Mouse (Mus musculus): ENCODE results near the gene Rxrb. TPM values are rescaled to one million over a fixed set of nuclear protein-coding genes. Genes with fewer than 3 reads are reported as not detected.

Rxrb gene
- polyA plus RNA-seq, 1 experiment: 26.1 TPM

DNA sequence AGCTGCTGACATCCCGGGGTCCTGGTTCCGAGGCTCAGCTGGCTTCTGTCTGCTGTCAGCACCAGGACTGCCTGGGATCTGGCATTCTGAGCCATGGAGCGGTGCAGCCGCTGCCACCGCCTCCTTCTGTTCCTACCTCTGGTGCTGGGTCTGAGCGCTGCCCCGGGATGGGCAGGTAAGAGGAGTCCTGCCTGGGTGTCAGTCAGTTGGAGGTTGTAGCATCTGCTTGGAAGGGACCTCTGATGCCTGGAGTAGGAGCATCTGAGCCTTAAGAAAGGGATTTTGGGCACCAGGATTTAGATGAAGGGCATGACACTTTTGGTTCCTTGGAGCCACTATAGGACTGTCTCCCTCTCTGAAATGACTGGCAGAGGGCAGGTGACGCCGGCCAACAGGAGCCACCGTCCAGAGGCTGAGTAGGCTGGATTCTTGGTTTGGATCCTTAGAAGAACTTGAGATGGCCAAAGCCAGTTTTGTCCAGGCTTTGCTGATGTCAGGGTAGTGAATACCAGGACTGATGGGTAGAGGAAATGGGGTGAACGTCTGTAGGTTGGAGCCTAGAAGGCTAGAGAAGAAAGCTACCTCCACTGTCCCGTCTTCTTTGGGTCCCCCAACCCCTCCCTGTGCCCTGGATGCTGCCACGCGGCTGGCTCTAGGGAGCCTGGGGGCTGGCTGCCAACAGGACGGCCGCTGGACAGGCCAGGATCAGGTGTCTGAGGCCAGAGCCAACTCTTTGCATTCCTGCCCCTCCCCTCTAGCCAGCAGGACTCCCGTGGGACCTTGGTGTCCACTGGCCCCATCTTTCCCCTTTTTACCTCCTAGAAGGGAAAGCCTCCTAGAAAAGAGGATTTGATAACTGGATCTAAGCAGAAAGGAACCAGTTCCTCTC is 8.2 kb downstream of the Rxrb start:
- TF ChIP-seq POLR2A (IDR thresholded peaks at IDR 0.05; ENCODE audit: low read depth, low read length) (no peak), CTCF (IDR thresholded peaks at IDR 0.05; ENCODE audit: borderline replicate concordance, insufficient read depth, low read length) (no peak)
- no peak overlapping the region for H3K4me3 ChIP-seq (ENCODE audit: insufficient read depth, low read length)
- no peaks in the 10 kb centered on the region for H3K4me1 ChIP-seq (ENCODE audit: control insufficient read depth, insufficient read depth, low read length)
- no peak overlapping the region for H3K27ac ChIP-seq (ENCODE audit: insufficient read depth, low read length)

DNA sequence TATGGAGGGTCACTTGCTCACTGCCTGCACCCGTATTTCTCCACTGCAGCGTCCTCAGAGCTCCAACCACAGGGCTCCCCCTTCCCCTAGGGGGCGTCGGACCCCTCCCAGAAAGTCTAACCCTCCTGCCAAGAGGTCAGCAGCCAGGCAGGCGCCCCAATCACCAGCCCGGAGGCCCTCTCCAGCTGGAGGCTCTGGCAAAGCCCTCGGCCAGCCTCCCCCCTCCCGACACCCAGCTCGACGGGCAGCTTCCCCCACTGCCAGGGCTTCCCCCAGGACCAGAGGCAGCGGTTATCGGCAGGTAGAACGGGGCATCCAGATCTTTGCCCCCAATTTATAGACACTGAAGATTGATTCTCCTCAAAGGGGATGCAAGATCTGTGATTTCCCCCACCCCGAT is 14.3 kb downstream of the Rxrb start:
- no peak overlapping the region for H3K4me3 ChIP-seq (ENCODE audit: insufficient read depth, low read length)
- TF ChIP-seq POLR2A (IDR thresholded peaks at IDR 0.05; ENCODE audit: low read depth, low read length): no peak
- TF ChIP-seq CTCF (IDR thresholded peaks at IDR 0.05; ENCODE audit: borderline replicate concordance, insufficient read depth, low read length): no peak
- no peaks in the 10 kb centered on the region for H3K4me1 ChIP-seq (ENCODE audit: control insufficient read depth, insufficient read depth, low read length)
- H3K27ac ChIP-seq (ENCODE audit: insufficient read depth, low read length): no peak overlapping the region

DNA sequence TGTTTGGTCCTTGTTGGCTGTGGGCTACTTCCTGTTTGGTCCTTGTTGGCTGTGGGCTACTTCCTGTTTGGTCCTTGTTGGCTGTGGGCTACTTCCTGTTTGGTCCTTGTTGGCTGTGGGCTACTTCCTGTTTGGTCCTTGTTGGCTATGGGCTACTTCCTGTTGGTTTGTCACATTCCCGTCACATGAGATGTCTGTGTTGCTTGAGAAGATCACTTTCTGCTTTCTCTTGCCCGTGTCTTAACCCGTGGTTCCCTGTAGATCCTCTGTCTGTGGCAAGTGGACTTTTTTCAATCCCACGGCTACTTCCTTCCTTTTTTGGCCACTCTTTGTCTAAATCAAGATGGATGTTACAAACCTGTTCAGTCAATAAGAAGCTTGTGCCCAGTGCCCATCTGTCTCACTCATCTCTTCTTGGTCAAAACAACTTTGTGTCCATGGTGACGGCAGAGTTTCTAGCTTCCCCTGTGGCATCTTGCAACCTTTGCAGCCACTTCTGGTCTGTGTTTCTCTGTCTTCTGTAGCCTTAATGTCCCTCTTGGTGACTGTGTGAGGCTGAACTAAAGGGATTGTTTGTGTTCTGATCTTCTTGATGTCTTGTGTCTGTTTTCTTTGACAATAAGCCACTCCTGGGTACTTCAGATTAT is 15.9 kb downstream of the Rxrb start:
- Histone ChIP-seq H3K27ac (ENCODE audit: insufficient read depth, low read length) (no peak overlapping the region), H3K4me3 (ENCODE audit: insufficient read depth, low read length) (no peak overlapping the region), H3K4me1 (ENCODE audit: control insufficient read depth, insufficient read depth, low read length) (no peaks in the 10 kb centered on the region)
- TF ChIP-seq POLR2A (IDR thresholded peaks at IDR 0.05; ENCODE audit: low read depth, low read length) (no peak), CTCF (IDR thresholded peaks at IDR 0.05; ENCODE audit: borderline replicate concordance, insufficient read depth, low read length) (no peak)

DNA sequence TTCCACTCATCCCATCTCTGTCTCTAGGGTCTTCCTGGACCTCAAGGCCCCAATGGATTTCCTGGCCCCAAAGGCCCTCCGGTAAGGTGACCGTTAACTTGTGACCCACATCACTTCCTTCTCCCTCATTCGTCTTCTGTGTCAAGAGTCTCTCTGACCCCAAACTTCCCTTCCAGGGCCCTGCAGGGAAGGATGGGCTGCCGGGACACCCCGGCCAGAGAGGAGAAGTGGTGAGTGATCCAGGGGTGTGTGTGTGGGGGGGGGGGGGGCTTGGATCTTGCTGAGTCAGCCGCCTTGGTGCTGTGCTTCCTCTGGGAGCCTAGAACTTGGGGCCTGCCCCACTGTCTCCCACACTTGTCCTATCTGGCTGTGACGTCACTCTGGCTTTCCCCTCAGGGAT is 25.6 kb downstream of the Rxrb start:
- no peak overlapping the region for H3K27ac ChIP-seq (ENCODE audit: insufficient read depth, low read length)
- H3K4me1 ChIP-seq (ENCODE audit: control insufficient read depth, insufficient read depth, low read length): no peaks in the 10 kb centered on the region

DNA sequence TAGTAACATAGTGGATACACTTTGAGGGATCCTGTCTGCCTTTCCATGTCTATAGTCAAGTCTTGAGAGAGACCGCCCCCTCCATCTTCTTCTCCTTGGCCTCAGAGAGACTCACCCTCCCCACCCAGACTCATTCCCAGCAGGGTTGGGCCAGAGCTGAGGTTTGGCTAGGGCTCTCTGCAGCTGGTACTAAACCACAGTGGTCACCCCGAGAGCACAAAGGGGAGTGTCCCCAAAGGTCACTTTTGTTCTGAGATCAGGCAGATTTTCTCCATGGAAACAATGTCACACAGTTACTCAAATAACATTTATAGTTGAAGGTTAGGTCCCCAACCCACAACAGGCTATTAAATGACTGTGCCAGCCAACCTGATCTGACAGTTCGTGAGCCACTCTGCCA is 37.3 kb downstream of the Rxrb start:
- Histone ChIP-seq H3K4me1 (ENCODE audit: control insufficient read depth, insufficient read depth, low read length) (no peaks in the 10 kb centered on the region), H3K27ac (ENCODE audit: insufficient read depth, low read length) (no peak overlapping the region), H3K4me3 (ENCODE audit: insufficient read depth, low read length) (no peak overlapping the region)
- TF ChIP-seq POLR2A (IDR thresholded peaks at IDR 0.05; ENCODE audit: low read depth, low read length): no peak
- no peak for TF ChIP-seq CTCF (IDR thresholded peaks at IDR 0.05; ENCODE audit: borderline replicate concordance, insufficient read depth, low read length)

More for the DNA sequence above, 25.6 kb downstream of the Rxrb start:
- H3K4me3 ChIP-seq (ENCODE audit: insufficient read depth, low read length): no peak overlapping the region
- TF ChIP-seq POLR2A (IDR thresholded peaks at IDR 0.05; ENCODE audit: low read depth, low read length) (no peak), CTCF (IDR thresholded peaks at IDR 0.05; ENCODE audit: borderline replicate concordance, insufficient read depth, low read length) (no peak)

DNA sequence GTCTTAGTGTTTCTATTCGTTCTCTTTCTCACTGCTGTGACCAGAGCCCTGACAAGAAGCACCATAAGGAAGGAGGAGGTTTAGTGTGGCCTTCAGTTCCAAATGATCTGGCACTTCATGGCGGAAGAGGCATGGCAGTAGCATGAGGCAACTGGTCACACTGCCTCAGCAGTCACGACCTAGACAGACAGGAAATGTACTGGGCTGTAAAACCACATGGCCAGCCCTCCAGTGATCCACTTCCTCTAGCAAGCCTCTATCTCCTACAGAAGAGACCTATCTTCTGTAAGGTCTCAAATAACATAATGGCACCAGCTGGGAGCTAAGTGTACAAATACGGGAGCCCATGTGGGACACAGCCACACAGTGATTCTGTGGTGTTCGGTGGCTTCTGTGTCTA is 40.5 kb downstream of the Rxrb start:
- H3K4me3 ChIP-seq (ENCODE audit: insufficient read depth, low read length): no peak overlapping the region
- TF ChIP-seq POLR2A (IDR thresholded peaks at IDR 0.05; ENCODE audit: low read depth, low read length): no peak
- TF ChIP-seq CTCF (IDR thresholded peaks at IDR 0.05; ENCODE audit: borderline replicate concordance, insufficient read depth, low read length): no peak
- H3K4me1 ChIP-seq (ENCODE audit: control insufficient read depth, insufficient read depth, low read length): no peaks in the 10 kb centered on the region; the same call in 1 of the 2 replicates
- no peak overlapping the region for H3K27ac ChIP-seq (ENCODE audit: insufficient read depth, low read length)

DNA sequence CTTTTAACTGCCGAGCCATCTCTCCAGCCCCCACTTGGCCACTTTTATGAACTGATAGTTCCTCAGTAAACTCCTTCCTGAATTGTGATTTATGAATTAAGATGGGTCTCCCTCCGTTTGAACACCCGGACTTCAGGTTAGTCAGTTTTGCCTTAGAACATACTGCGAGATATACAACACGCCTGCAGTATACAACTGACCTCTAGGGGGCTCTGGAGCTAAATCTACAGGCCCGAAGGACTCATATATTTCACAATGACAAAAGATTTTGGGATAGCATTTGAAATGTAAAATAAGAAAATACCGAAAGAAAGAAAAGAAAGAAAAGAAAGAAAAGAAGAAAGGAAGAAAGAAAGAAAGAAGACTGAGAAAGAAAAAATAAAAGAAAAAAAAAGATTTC is 43.7 kb downstream of the Rxrb start:
- no peak for TF ChIP-seq CTCF (IDR thresholded peaks at IDR 0.05; ENCODE audit: borderline replicate concordance, insufficient read depth, low read length)
- no peak for TF ChIP-seq POLR2A (IDR thresholded peaks at IDR 0.05; ENCODE audit: low read depth, low read length)
- H3K4me1 ChIP-seq (ENCODE audit: control insufficient read depth, insufficient read depth, low read length): no peaks in the 10 kb centered on the region; the same call in 1 of the 2 replicates
- no peak overlapping the region for H3K27ac ChIP-seq (ENCODE audit: insufficient read depth, low read length)
- H3K4me3 ChIP-seq (ENCODE audit: insufficient read depth, low read length): no peak overlapping the region

DNA sequence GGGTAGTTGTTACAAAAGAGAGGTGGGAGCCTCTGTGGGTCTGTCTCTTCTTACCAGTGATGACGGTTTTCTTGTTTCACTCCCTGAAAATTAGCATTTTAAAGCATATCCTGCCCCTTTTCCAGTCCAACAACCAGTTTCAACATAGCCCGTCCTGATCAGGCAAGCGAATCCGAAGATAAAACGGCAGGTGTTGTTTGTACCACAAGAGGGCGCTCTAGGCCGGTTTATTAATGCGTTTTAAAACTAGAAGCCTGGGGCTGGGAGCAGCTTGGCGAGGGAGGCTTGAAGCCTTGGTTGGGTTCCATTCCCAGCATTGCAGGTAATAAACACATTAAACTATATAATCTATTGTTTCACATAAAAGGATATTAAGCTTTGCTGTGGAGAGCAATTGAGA is 45.9 kb downstream of the Rxrb start:
- H3K27ac ChIP-seq (ENCODE audit: insufficient read depth, low read length): no peak overlapping the region
- H3K4me3 ChIP-seq (ENCODE audit: insufficient read depth, low read length): no peak overlapping the region
- H3K4me1 ChIP-seq (ENCODE audit: control insufficient read depth, insufficient read depth, low read length): no peaks in the 10 kb centered on the region; the same call in 1 of the 2 replicates
- TF ChIP-seq CTCF (IDR thresholded peaks at IDR 0.05; ENCODE audit: borderline replicate concordance, insufficient read depth, low read length) (no peak), POLR2A (IDR thresholded peaks at IDR 0.05; ENCODE audit: low read depth, low read length) (no peak)

DNA sequence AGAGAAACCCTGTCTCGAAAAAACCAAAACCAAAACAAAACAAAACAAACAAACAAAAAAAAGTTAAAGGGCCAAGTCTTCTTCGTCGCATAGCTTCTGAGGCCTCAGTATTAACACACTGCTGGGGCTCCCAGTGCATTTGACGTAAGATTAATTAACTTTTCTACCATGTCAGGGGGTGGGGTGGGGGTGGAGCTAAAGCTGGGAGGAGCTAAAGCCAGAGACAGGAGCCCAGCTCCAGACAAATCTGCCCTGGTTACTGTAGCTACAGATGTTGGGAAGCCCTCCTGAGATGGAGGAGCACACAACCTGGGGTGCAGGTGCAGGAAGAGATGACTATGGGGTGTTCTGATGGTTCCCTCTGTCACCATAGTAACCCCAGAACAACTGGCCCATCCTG is 46.5 kb downstream of the Rxrb start:
- Histone ChIP-seq H3K4me3 (ENCODE audit: insufficient read depth, low read length) (no peak overlapping the region), H3K27ac (ENCODE audit: insufficient read depth, low read length) (no peak overlapping the region), H3K4me1 (ENCODE audit: control insufficient read depth, insufficient read depth, low read length) (no peaks in the 10 kb centered on the region; the same call in 1 of the 2 replicates)
- TF ChIP-seq POLR2A (IDR thresholded peaks at IDR 0.05; ENCODE audit: low read depth, low read length) (no peak), CTCF (IDR thresholded peaks at IDR 0.05; ENCODE audit: borderline replicate concordance, insufficient read depth, low read length) (no peak)

DNA sequence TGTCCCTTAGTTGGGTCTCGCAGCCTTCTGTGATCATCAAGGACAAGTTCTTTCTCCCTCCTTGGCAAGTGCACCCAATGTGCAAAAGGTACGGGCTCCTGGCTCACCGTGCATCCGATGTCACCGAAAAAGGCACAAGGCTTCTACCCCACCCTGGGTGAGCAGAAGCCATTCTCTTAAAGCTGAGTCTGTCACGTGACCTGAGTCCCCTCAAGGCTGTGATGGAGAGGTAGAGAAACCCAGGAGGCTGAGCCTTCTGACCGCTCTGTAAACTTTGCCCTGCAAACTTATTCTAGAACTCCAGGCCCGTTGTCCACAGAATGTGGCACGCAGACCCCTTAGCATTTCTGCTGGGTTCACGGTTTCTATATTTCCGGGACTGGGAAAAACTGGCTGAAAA is 47.4 kb downstream of the Rxrb start:
- Histone ChIP-seq H3K27ac (ENCODE audit: insufficient read depth, low read length) (no peak overlapping the region), H3K4me1 (ENCODE audit: control insufficient read depth, insufficient read depth, low read length) (no peaks in the 10 kb centered on the region; the same call in 1 of the 2 replicates), H3K4me3 (ENCODE audit: insufficient read depth, low read length) (no peak overlapping the region)
- TF ChIP-seq CTCF (IDR thresholded peaks at IDR 0.05; ENCODE audit: borderline replicate concordance, insufficient read depth, low read length) (no peak), POLR2A (IDR thresholded peaks at IDR 0.05; ENCODE audit: low read depth, low read length) (no peak)
